Mouse (Mus musculus) retina, postnatal 1 day (tissue): ENCODE results near the gene Acads.

ENCODE experiments used
- DNase-seq: peaks from one replicate; pipeline ENCODE4 v3.0.0-alpha.2; 2012

Acads gene

DNA sequence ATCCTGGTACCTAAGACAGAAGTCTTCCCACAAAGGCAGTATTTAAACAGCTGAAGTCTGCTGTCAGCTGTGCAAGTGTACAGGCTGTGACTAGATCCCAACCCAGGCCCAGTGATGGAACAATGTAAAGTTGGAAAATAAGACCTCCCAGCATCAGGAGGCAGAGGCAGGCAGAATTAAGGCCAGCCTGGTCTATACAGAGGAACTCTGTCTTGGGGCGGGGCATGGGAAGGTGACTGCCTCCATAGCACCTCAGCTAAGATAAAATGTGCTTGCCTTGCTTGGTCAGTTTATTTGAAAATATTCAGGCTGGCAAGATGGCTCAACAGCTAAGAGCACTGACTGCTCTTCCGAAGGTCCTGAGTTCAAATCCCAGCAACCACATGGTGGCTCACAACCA lies 48.7 kb downstream of the Acads start:
- DNase-seq: no peak

GRCm38 (mm10) chr5:115069611-115070010 lies 49.5 kb downstream of the Acads start:
- DNase-seq: no peak

- DNase-seq: no peak
These were observed 50.3 kb downstream of the Acads start for GRCm38 (mm10) chr5:115068671-115069421.

DNA sequence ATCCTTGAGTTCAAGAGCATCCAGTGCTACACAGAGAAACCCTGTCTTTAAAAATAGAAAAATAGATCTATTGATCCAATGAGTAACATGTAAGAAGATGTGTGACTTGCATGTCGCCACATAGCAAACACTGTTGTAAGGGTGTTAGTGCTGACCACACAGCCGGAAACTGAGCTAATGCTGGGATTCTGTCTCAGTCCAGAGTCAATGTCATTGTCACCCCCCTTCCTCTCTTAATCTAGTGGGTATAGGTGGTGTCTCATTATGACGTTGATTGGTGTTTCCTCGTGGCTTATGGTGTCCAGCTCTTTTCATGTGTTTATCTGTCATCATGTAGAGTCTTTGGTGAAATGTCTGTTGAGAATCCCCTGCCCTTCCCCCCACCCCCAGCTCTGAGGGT lies 52.9 kb downstream of the Acads start:
- DNase-seq: no peak

GRCm38 (mm10) chr5:115063391-115063790 lies 55.8 kb downstream of the Acads start:
- no peak for DNase-seq

- DNase-seq: no peak
These were observed 56.6 kb downstream of the Acads start for GRCm38 (mm10) chr5:115062566-115062965.

- DNase-seq: no peak
These were observed 58.2 kb downstream of the Acads start for GRCm38 (mm10) chr5:115060977-115061376.
